Mouse (Mus musculus): Measurements from ENCODE around the gene Thrb. TPM values are rescaled to one million over a fixed set of nuclear protein-coding genes. Genes with fewer than 3 reads are reported as not detected.
"Not testable (repeated sequence)": the region's sequence is repeated elsewhere in the genome, so short reads cannot be mapped to it uniquely, and the experiment has no call there.

Thrb gene
- polyA plus RNA-seq, 1 experiment from 2014 or later = 2.6 TPM

GRCm38 (mm10) chr14:17917124-17917763 is 257.2 kb downstream of the Thrb start:
- Histone ChIP-seq H3K9me3 (no peaks in the 10 kb centered on the region), H3K4me1 (no peaks in the 10 kb centered on the region), H3K9ac (no peak overlapping the region), H3K4me3 (no peak overlapping the region), H3K36me3 (no peaks in the 10 kb centered on the region), H3K27me3 (no peaks in the 10 kb centered on the region), H3K27ac (no peak overlapping the region), H3K4me2 (no peak overlapping the region)
- no peak for ATAC-seq (ENCODE audit: insufficient number of reproducible peaks, insufficient read depth, low FRiP score, low TSS enrichment, low read depth)
- WGBS = 82% methylated on average over 3 of the region's 3 CpGs

GRCm38 (mm10) chr14:17917899-17918298 is 257.8 kb downstream of the Thrb start:
- Histone ChIP-seq H3K9me3 (no peaks in the 10 kb centered on the region), H3K27ac (no peak overlapping the region), H3K9ac (no peak overlapping the region), H3K4me1 (no peaks in the 10 kb centered on the region), H3K36me3 (no peaks in the 10 kb centered on the region), H3K4me3 (no peak overlapping the region), H3K4me2 (no peak overlapping the region), H3K27me3 (no peaks in the 10 kb centered on the region)
- ATAC-seq (ENCODE audit: insufficient number of reproducible peaks, insufficient read depth, low FRiP score, low TSS enrichment, low read depth) = no peak
- 45% methylated on average over 3 of the region's 3 CpGs for WGBS

DNA sequence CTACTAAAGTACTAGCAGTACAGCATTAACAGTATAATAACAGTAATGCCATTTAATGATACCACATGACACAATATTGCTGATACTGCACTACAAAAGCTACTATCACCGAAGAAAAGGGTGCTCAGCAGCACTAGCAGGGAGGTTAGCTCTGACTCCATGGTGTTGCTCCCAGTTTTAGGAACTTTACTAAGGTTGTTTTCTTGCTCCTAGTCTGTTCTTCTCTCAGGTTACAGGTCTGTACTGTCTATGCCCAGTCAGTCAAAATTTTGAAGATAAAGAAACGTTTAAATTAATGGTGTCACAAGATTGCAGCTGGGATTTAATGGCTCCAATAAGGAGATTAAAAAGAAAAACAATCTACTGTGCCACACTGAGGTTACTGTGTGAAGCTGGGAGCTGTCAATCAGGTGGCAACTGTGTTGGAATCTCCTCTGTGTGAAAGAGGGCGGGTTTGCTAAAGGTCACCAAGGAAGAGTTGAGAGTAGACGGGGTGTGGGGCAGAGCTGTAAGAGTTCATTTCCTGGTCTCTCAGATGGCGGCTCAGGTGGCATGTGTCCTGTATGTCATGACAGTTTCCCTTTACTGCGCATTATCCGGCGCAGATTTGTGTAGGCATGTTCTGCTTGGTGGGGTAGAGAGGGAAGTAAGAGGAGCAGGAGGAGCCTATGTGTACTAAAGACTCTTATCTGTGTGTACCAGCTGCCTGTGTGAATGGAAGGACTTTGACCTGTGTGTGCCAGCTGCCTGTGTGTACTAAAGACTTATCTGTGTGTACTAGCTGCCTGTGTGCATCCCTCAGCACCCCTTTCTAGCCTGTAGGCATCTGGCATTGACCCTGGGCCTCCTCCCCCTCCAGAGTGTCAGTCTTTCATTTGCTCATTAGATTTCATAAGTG is 263.0 kb downstream of the Thrb start:
- no peak overlapping the region for H3K4me2 ChIP-seq
- no peak overlapping the region for H3K27ac ChIP-seq
- no peaks in the 10 kb centered on the region for H3K9me3 ChIP-seq
- 59% methylated on average over 8 of the region's 8 CpGs for WGBS
- H3K27me3 ChIP-seq = no peaks in the 10 kb centered on the region
- H3K4me3 ChIP-seq = no peak overlapping the region
- no peak overlapping the region for H3K9ac ChIP-seq
- no peak for ATAC-seq (ENCODE audit: insufficient number of reproducible peaks, insufficient read depth, low FRiP score, low TSS enrichment, low read depth)
- no peaks in the 10 kb centered on the region for H3K36me3 ChIP-seq
- no peaks in the 10 kb centered on the region for H3K4me1 ChIP-seq

DNA sequence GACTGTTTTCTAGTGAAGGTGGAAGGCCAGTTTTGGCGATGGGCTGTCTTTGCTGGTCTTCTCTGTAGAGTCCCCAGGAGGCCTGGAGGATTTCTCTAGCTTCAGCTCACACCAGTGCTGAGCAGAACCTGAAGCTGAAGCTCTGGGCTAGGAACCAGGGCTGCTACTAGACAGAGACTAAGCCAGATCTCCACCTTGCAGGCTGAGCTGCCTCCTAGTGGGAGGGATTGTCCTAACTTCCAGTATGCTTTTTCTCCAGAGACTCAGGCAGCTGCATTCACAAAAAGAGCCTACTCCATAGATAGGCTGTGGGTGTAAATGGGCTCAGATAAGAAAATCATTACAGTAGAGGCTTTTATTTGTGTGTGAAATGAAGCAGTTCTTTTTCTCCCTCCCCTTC is 267.4 kb downstream of the Thrb start:
- 46% methylated on average over 1 of the region's 1 CpGs for WGBS
- no peak for ATAC-seq (ENCODE audit: insufficient number of reproducible peaks, insufficient read depth, low FRiP score, low TSS enrichment, low read depth)

GRCm38 (mm10) chr14:17929585-17929984 is 269.5 kb downstream of the Thrb start:
- no peak for ATAC-seq (ENCODE audit: insufficient number of reproducible peaks, insufficient read depth, low FRiP score, low TSS enrichment, low read depth)
- no peaks in the 10 kb centered on the region for H3K27me3 ChIP-seq
- no peak overlapping the region for H3K9ac ChIP-seq
- no peak overlapping the region for H3K4me2 ChIP-seq
- no peak overlapping the region for H3K4me3 ChIP-seq
- H3K27ac ChIP-seq = no peak overlapping the region
- no peaks in the 10 kb centered on the region for H3K4me1 ChIP-seq
- H3K36me3 ChIP-seq = no peaks in the 10 kb centered on the region
- 71% methylated on average over 5 of the region's 5 CpGs for WGBS
- no peaks in the 10 kb centered on the region for H3K9me3 ChIP-seq

More for the DNA sequence above, 267.4 kb downstream of the Thrb start:
- Histone ChIP-seq H3K9me3 (no peaks in the 10 kb centered on the region), H3K4me2 (no peak overlapping the region), H3K36me3 (no peaks in the 10 kb centered on the region), H3K4me3 (no peak overlapping the region), H3K9ac (no peak overlapping the region), H3K4me1 (no peaks in the 10 kb centered on the region), H3K27me3 (no peaks in the 10 kb centered on the region), H3K27ac (no peak overlapping the region)

- H3K27me3 ChIP-seq = no peaks in the 10 kb centered on the region
- H3K4me2 ChIP-seq = no peak overlapping the region
- no peak overlapping the region for H3K27ac ChIP-seq
- H3K9me3 ChIP-seq = no peaks in the 10 kb centered on the region
- no peaks in the 10 kb centered on the region for H3K4me1 ChIP-seq
- H3K9ac ChIP-seq = no peak overlapping the region
- WGBS = 72% methylated on average over 2 of the region's 2 CpGs
- no peak for ATAC-seq (ENCODE audit: insufficient number of reproducible peaks, insufficient read depth, low FRiP score, low TSS enrichment, low read depth)
- H3K36me3 ChIP-seq = no peaks in the 10 kb centered on the region
- H3K4me3 ChIP-seq = no peak overlapping the region
These were observed 273.4 kb downstream of the Thrb start for GRCm38 (mm10) chr14:17933475-17933874.

DNA sequence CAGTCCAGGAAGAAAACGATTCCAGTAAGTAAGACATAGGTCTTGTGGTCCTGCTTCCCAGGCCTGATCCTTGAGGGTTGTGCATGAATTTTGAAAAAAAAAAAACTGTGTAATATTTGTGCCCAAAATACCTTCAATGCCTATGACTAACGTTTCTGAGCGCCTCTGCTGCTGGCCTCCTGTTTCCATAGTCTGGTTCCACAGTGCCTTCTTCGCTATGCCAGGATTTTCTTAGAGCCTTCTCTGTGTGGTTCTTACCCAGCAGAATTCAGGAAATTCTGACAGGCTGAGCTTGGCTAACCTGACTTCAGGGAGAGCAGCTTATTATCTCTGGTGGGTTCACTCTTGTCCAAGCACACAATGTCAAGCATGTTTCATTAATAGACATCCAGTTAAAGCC is 274.7 kb downstream of the Thrb start:
- H3K4me2 ChIP-seq; H3K27me3 ChIP-seq; H3K4me3 ChIP-seq; H3K9me3 ChIP-seq; H3K36me3 ChIP-seq; H3K4me1 ChIP-seq; ATAC-seq (ENCODE audit: insufficient number of reproducible peaks, insufficient read depth, low FRiP score, low TSS enrichment, low read depth); H3K27ac ChIP-seq; H3K9ac ChIP-seq: not testable (repeated sequence)
- 80% methylated on average over 4 of the region's 4 CpGs for WGBS

- H3K9ac ChIP-seq = no peak overlapping the region
- no peaks in the 10 kb centered on the region for H3K27me3 ChIP-seq
- H3K36me3 ChIP-seq = no peaks in the 10 kb centered on the region
- WGBS = 78% methylated on average over 2 of the region's 2 CpGs
- H3K4me1 ChIP-seq = no peaks in the 10 kb centered on the region
- no peak overlapping the region for H3K4me2 ChIP-seq
- ATAC-seq (ENCODE audit: insufficient number of reproducible peaks, insufficient read depth, low FRiP score, low TSS enrichment, low read depth) = no peak
- H3K4me3 ChIP-seq = no peak overlapping the region
- no peak overlapping the region for H3K27ac ChIP-seq
- H3K9me3 ChIP-seq = no peaks in the 10 kb centered on the region
These were observed 294.0 kb downstream of the Thrb start for GRCm38 (mm10) chr14:17954038-17954437.

DNA sequence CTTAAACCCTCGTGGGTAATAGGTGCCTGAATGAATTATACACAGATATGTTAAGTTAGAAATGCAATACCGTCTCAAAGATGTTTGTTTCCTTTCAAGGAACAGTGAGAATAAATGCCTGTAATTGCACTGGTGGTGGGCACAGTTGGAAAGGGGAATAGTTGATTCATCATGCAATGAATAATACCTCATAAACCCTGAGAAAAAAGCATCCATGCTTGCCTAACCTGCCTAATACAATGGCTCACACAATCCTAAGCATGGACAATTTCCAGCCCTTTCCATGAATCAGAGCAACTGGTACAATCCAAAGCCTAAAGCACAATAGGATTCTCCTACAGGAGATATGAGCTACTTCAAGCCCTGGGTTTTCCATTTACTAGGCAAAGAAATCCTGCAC is 299.8 kb downstream of the Thrb start:
- H3K4me2 ChIP-seq = no peak overlapping the region
- H3K9ac ChIP-seq = no peak overlapping the region
- H3K9me3 ChIP-seq = no peaks in the 10 kb centered on the region
- 40% methylated on average over 2 of the region's 2 CpGs for WGBS
- H3K27ac ChIP-seq = no peak overlapping the region
- no peak for ATAC-seq (ENCODE audit: insufficient number of reproducible peaks, insufficient read depth, low FRiP score, low TSS enrichment, low read depth)
- no peaks in the 10 kb centered on the region for H3K4me1 ChIP-seq
- H3K36me3 ChIP-seq = no peaks in the 10 kb centered on the region
- no peaks in the 10 kb centered on the region for H3K27me3 ChIP-seq
- no peak overlapping the region for H3K4me3 ChIP-seq

- Histone ChIP-seq H3K9me3 (no peaks in the 10 kb centered on the region), H3K36me3 (no peaks in the 10 kb centered on the region), H3K4me2 (no peak overlapping the region), H3K4me3 (no peak overlapping the region), H3K4me1 (no peaks in the 10 kb centered on the region), H3K9ac (no peak overlapping the region), H3K27ac (no peak overlapping the region), H3K27me3 (no peaks in the 10 kb centered on the region)
- WGBS = 35% methylated on average over 5 of the region's 5 CpGs
- ATAC-seq (ENCODE audit: insufficient number of reproducible peaks, insufficient read depth, low FRiP score, low TSS enrichment, low read depth) = no peak
These were observed 307.2 kb downstream of the Thrb start for GRCm38 (mm10) chr14:17967117-17967726.

DNA sequence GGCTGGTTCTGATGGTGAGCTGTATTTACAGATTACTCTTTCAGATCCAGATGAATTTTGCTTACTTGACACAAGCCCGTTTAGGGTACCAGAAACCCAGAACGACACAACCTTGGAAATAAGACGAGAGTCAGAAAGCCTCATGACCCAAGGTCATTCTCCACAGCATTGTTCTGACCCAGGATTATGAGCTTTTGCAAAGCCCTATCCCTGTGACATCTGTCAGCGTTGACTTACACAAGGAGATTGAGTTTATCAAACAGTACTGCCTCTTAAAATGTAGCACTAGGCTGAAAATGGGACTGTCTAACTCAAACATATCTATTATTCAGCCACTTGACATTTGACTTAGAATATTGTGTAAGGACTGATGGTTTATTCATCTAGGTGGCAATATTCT is 312.1 kb downstream of the Thrb start:
- no peaks in the 10 kb centered on the region for H3K36me3 ChIP-seq
- H3K4me3 ChIP-seq = no peak overlapping the region
- no peaks in the 10 kb centered on the region for H3K9me3 ChIP-seq
- no peak for ATAC-seq (ENCODE audit: insufficient number of reproducible peaks, insufficient read depth, low FRiP score, low TSS enrichment, low read depth)
- no peak overlapping the region for H3K27ac ChIP-seq
- no peaks in the 10 kb centered on the region for H3K27me3 ChIP-seq
- no peak overlapping the region for H3K4me2 ChIP-seq
- H3K4me1 ChIP-seq = no peaks in the 10 kb centered on the region
- H3K9ac ChIP-seq = no peak overlapping the region
- WGBS = 80% methylated on average over 4 of the region's 4 CpGs

DNA sequence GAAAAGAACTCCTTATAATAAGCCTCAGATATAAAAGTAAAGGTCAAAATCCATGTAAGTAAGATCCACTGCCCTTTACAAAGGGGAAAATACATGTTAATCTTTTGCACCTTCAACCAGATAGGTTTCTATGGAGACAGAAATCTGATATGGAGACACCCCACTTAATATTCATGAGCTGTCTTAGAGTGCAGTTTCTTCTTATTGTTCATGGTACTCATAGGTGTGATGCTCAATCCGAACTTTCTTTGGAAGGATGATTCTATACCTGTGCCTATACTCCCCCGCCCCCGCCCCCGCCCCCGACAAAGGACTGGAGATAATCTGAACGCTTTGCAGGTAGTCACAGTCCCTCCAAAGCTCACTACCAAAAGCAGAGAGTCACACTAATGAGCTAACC is 312.6 kb downstream of the Thrb start:
- no peak overlapping the region for H3K9ac ChIP-seq
- no peaks in the 10 kb centered on the region for H3K9me3 ChIP-seq
- H3K27ac ChIP-seq = no peak overlapping the region
- WGBS = 77% methylated on average over 6 of the region's 6 CpGs
- no peaks in the 10 kb centered on the region for H3K36me3 ChIP-seq
- H3K4me3 ChIP-seq = no peak overlapping the region
- ATAC-seq (ENCODE audit: insufficient number of reproducible peaks, insufficient read depth, low FRiP score, low TSS enrichment, low read depth) = no peak
- no peaks in the 10 kb centered on the region for H3K4me1 ChIP-seq
- no peaks in the 10 kb centered on the region for H3K27me3 ChIP-seq
- H3K4me2 ChIP-seq = no peak overlapping the region

All from embryonic facial prominence, embryonic 13.5 days (tissue).